Mouse (Mus musculus) inflammation-experienced regulatory T-cells, adult 6 months (primary cell): ENCODE results near the gene C2cd2. TPM values are rescaled to one million over a fixed set of nuclear protein-coding genes. Genes with fewer than 3 reads are reported as not detected.

Source experiments
- polyA plus RNA-seq, 3 experiments: library from polyadenylated mRNA; unstranded; fragments of 100-300 nt; shearing (Covaris generic); gene quantifications; one replicate each; pipeline ENCODE4 v1.2.1; 2017

Gene C2cd2
- polyA plus RNA-seq, 3 experiments from 2014 or later, result 5.7 to 12.8 (median 7.5) TPM

Other genes with a start within 250 kb of the C2cd2 start
- under 1 TPM in 2 of 3 experiments, not detected in 1; 0.10 to 0.50 TPM for gene Ripk4, start 198.8 kb downstream of the C2cd2 start, polyA plus RNA-seq
- gene Prdm15, start 110.7 kb downstream of the C2cd2 start, polyA plus RNA-seq, result 10 to 100 TPM; 12.5 to 16.0 (median 14.0) TPM
- gene Zbtb21, start within 50 bp of the C2cd2 start, polyA plus RNA-seq, result 1 to 10 TPM; 5.5 to 7.9 (median 7.0) TPM
- 10 to 100 TPM; 34.9 to 52.3 (median 50.1) TPM for gene B230307C23Rik, start 34.7 kb upstream of the C2cd2 start, polyA plus RNA-seq
- 10 to 100 TPM; 13.4 to 18.9 (median 15.8) TPM for gene A630089N07Rik, start 119.9 kb upstream of the C2cd2 start, polyA plus RNA-seq